ENCODE assay signal across 8 mouse cellular contexts in genomic region chr3:34642498-34642941, GRCm38 (mm10). TPM values are rescaled to one million over a fixed set of nuclear protein-coding genes. Genes with fewer than 3 reads are reported as not detected.
DNase-seq lines count a peak whose midpoint lies in the region; ATAC-seq and TF ChIP-seq lines count a peak whose summit lies in the region.

No protein-coding gene starts in this region.

- TF ChIP-seq CTCF in heart, postnatal 0 days (IDR thresholded peaks at IDR 0.05; ENCODE audit: low read depth), result no peak
- no peak for TF ChIP-seq CTCF in thymus, adult 2 months (IDR thresholded peaks at IDR 0.05; ENCODE audit: borderline replicate concordance, control insufficient read depth, extremely low read depth, insufficient read depth, low read length, poor library complexity)

- H3K4me2 ChIP-seq in heart, postnatal 0 days (ENCODE audit: low read depth, low read length), result peak overlapping the region; percentile 27; the same call in 1 of the 2 replicates
- peak overlapping the region; percentile 20; the same call in 1 of the 2 replicates for H3K4me2 ChIP-seq in intestine, embryonic 14.5 days (ENCODE audit: low read length)

- WGBS in heart, postnatal 0 days, result 2% methylated on average over 20 of the region's 20 CpGs
- under 1% methylated on average over 20 of the region's 20 CpGs for WGBS in intestine, embryonic 14.5 days
- 6% methylated on average over 20 of the region's 20 CpGs for WGBS in thymus, adult 2 months

- H3K27me3 ChIP-seq in heart, postnatal 0 days (ENCODE audit: control insufficient read depth, insufficient read depth, low read length), result peaks cover 99% of the 10 kb centered on the region
- H3K27me3 ChIP-seq in intestine, embryonic 14.5 days (replicated peaks; ENCODE audit: control insufficient read depth, insufficient read depth, low read length), result peaks cover 100% of the 10 kb centered on the region
- peaks cover 9% of the 10 kb centered on the region; the same call in 1 of the 2 replicates for H3K27me3 ChIP-seq in thymus, adult 2 months (ENCODE audit: control insufficient read depth, insufficient read depth, low read length)

- intact Hi-C loops in heart, postnatal 25 days (cut with DNase I), result loop anchor here (10.0 kb wide), 3 partner anchors 682 to 762 kb away; no protein-coding TSS in a partner anchor
- intact Hi-C loops in left cerebral cortex, postnatal 25 days (cut with DNase I), result loop anchor here (5.0 to 10.0 kb wide), 4 partner anchors 80 to 932 kb away; no protein-coding TSS in a partner anchor

- 0 out of 2 replicates have a peak, but pooled peaks cover 8% of the 10 kb centered on the region for H3K4me1 ChIP-seq in heart, postnatal 0 days (ENCODE audit: control insufficient read depth, insufficient read depth)
- H3K4me1 ChIP-seq in intestine, embryonic 14.5 days (replicated peaks; ENCODE audit: control insufficient read depth, insufficient read depth, low read length), result no peaks in the 10 kb centered on the region
- no peaks in the 10 kb centered on the region for H3K4me1 ChIP-seq in thymus, adult 2 months (replicated peaks; ENCODE audit: control insufficient read depth, insufficient read depth, low read length)

- DNase-seq in heart, postnatal 0 days (ENCODE audit: low spot score), result no peak
- DNase-seq in heart, postnatal 25 days (ENCODE audit: low spot score), result no peak
- peak; percentile 62 for DNase-seq in embryo, embryonic 9.5 days (ENCODE audit: extremely low spot score)
- no peak for DNase-seq in intestine, embryonic 14.5 days (ENCODE audit: low spot score)
- peak; percentile 80 for DNase-seq in left cerebral cortex, postnatal 25 days (ENCODE audit: low spot score in 2 of 2)
- DNase-seq in right cerebral cortex, adult 18-20 months, result peak; percentile 77
- DNase-seq in thymus, adult 2 months, result no peak
- no peak for DNase-seq in adrenal gland, adult 2 months

- no peaks in the 10 kb centered on the region for H3K36me3 ChIP-seq in heart, postnatal 0 days (replicated peaks; ENCODE audit: control insufficient read depth, insufficient read depth, low read length)
- H3K36me3 ChIP-seq in intestine, embryonic 14.5 days (ENCODE audit: control insufficient read depth, insufficient read depth, low read length), result no peaks in the 10 kb centered on the region
- no peaks in the 10 kb centered on the region for H3K36me3 ChIP-seq in thymus, adult 2 months (ENCODE audit: control insufficient read depth, insufficient read depth, low read length)

- H3K9ac ChIP-seq in heart, postnatal 0 days (replicated peaks; ENCODE audit: low read depth, low read length), result no peak overlapping the region
- H3K9ac ChIP-seq in intestine, embryonic 14.5 days (ENCODE audit: low read length), result no peak overlapping the region

- H3K27ac ChIP-seq in heart, postnatal 0 days (ENCODE audit: low read depth), result no peak overlapping the region
- no peak overlapping the region for H3K27ac ChIP-seq in intestine, embryonic 14.5 days (ENCODE audit: low read depth)
- no peak overlapping the region for H3K27ac ChIP-seq in thymus, adult 2 months (ENCODE audit: control insufficient read depth, insufficient read depth, low read length)

- no peaks in the 10 kb centered on the region for H3K9me3 ChIP-seq in heart, postnatal 0 days (replicated peaks; ENCODE audit: control insufficient read depth, low read length)
- no peaks in the 10 kb centered on the region for H3K9me3 ChIP-seq in intestine, embryonic 14.5 days (ENCODE audit: control insufficient read depth, low read length)

- peak overlapping the region; percentile 25 for H3K4me3 ChIP-seq in heart, postnatal 0 days (ENCODE audit: low read depth, low read length)
- H3K4me3 ChIP-seq in intestine, embryonic 14.5 days (ENCODE audit: low read depth, low read length), result 0 out of 2 replicates have a peak overlapping the region, but pooled peaks have one; percentile 6
- no peak overlapping the region for H3K4me3 ChIP-seq in thymus, adult 2 months (ENCODE audit: control insufficient read depth, insufficient read depth, low read length)

- no peak for TF ChIP-seq EP300 in heart, postnatal 0 days (IDR thresholded peaks at IDR 0.05; ENCODE audit: low read depth)

- no peak for TF ChIP-seq POLR2A in thymus, adult 2 months (IDR thresholded peaks at IDR 0.05; ENCODE audit: control insufficient read depth, extremely low read depth, insufficient read depth, low read length, poor library complexity)

- ATAC-seq in heart, postnatal 0 days (ENCODE audit: insufficient read depth, low read depth), result no peak
- ATAC-seq in intestine, embryonic 14.5 days (replicated peaks; ENCODE audit: low FRiP score, low TSS enrichment, low read depth), result no peak

RNA-seq across cellular contexts. Expression of gene Sox2, which starts 7.7 kb away (rescaled TPM):
- 1.1 TPM in 1 of 2 replicates, not detected in the other for total RNA-seq in heart, postnatal 0 days (2014; rRNA removed; ENCODE audit: low replicate concordance)
- 0.11 TPM in 1 of 2 replicates, not detected in the other for polyA plus RNA-seq in heart, postnatal 0 days (2015; fragmentation: Nextera tagmentation; extraction: Ambion mirVana)
- total RNA-seq in heart, postnatal 25 days (2021), result not detected
- 0.44 and 0.61 TPM in 2 replicates for polyA plus RNA-seq in intestine, embryonic 14.5 days (2014; fragmentation: Nextera tagmentation; extraction: Ambion mirVana)
- total RNA-seq in left cerebral cortex, postnatal 25 days (2021), result 10 to 100 TPM; 40.5 to 43.8 TPM
- polyA plus RNA-seq in thymus, adult 2 months (2012; rRNA removed), result 0.08 and 0.19 TPM in 2 replicates
- total RNA-seq in adrenal gland, adult 2 months (2021), result under 1 TPM; 0.14 to 0.28 TPM
- 0.42 and 0.44 TPM in 2 replicates for polyA plus RNA-seq in adrenal gland, adult 2 months (2012; rRNA removed)

Comparison
In these comparisons a context has a peak if more than half of its experiments do, and no peak if none do; other contexts are left out.
1. DNase-seq: peak in embryo, embryonic 9.5 days (single experiment), left cerebral cortex, postnatal 25 days (2 of 2) and right cerebral cortex, adult 18-20 months (single experiment); none in heart, postnatal 0 days (single experiment), heart, postnatal 25 days (single experiment), intestine, embryonic 14.5 days (single experiment), thymus, adult 2 months (single experiment) and adrenal gland, adult 2 months (single experiment).
2. RNA of gene Sox2, which starts 7.7 kb away (total RNA-seq): 40.5 to 43.8 TPM in left cerebral cortex, postnatal 25 days; 0.14 to 0.28 TPM in adrenal gland, adult 2 months, not detected in heart, postnatal 25 days and 1.1 TPM in heart, postnatal 0 days; every median in the first group is over 10 times any median in the second.